Mouse (Mus musculus) c-Kit-positive CD71-negative TER-119-negative erythroid progenitor cells, embryonic 14.5 days (primary cell): ENCODE data around the gene Catsperb.
"Not testable (repeated sequence)": the region's sequence is repeated elsewhere in the genome, so short reads cannot be mapped to it uniquely, and the experiment has no call there.

Source experiments
- DNase-seq: peaks from one replicate; pipeline ENCODE4 v3.0.0-alpha.2; 2013; ENCODE audit warnings: low read depth

The Catsperb gene

GRCm38 (mm10) chr12:101404353-101404752 lies at the start of gene Catsperb:
Catsperb (plus strand) TSS chr12:101404653.
- not testable (repeated sequence) for DNase-seq

GRCm38 (mm10) chr12:101361468-101361867 lies 43.0 kb upstream of the Catsperb start:
- not testable (repeated sequence) for DNase-seq

GRCm38 (mm10) chr12:101381460-101381859 lies 23.0 kb upstream of the Catsperb start:
- DNase-seq: not testable (repeated sequence)

GRCm38 (mm10) chr12:101426131-101426530 lies 21.7 kb downstream of the Catsperb start:
- DNase-seq: no peak

- DNase-seq: no peak
Observed at GRCm38 (mm10) chr12:101462051-101462450, 57.6 kb downstream of the Catsperb start.

GRCm38 (mm10) chr12:101483571-101483970 lies 79.1 kb downstream of the Catsperb start:
- DNase-seq: no peak

- not testable (repeated sequence) for DNase-seq
Observed at GRCm38 (mm10) chr12:101511326-101511725, 106.9 kb downstream of the Catsperb start.

GRCm38 (mm10) chr12:101606622-101607021 lies 202.2 kb downstream of the Catsperb start:
- DNase-seq: not testable (repeated sequence)

GRCm38 (mm10) chr12:101633137-101633536 lies 228.7 kb downstream of the Catsperb start:
- DNase-seq: no peak

GRCm38 (mm10) chr12:101667502-101667901 lies 263.0 kb downstream of the Catsperb start:
- no peak for DNase-seq
